Mouse (Mus musculus) lung, adult 2 months (tissue): ENCODE measurements around the gene Ppp2ca.

ENCODE experiments used
- CTCF ChIP-seq: fragments of 200-500 bp; IDR thresholded peaks from 2 replicates; pipeline ENCODE4 v1.5.1; 2011; ENCODE audit warnings: mild to moderate bottlenecking, low read length, control low read depth; ENCODE audit not compliant: insufficient read depth
- POLR2A ChIP-seq: fragments of 200-500 bp; IDR thresholded peaks from 2 replicates; pipeline ENCODE4 v1.6.1; 2011; ENCODE audit warnings: low read depth, mild to moderate bottlenecking, control low read depth, low read length, borderline replicate concordance; ENCODE audit errors: extremely low read depth

DNA sequence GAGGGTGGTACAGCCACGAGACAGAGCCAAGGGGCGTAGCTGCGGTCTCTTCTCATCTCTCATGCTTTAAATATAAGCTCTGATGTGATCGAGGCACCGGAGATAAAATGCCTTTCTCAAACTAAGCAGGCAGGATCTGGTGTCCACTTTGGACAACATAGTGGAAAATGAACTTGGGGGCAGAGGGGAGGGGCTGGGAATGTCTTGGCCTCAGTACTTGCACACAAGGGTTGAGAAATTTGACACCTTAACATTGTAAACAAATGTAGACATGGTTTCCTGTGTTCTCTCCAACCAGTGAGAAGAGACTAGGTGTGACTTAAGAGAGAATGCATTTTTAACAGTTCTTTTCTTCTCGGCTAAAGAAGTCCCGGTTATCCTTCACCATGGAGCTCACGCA is 9.2 kb upstream of the Ppp2ca start:
- TF ChIP-seq CTCF = no peak
- no peak for TF ChIP-seq POLR2A
